Mouse (Mus musculus) ES-E14 (cell line): ENCODE results near the gene Olfr1245.

ENCODE experiments used
- CHD2 ChIP-seq: IDR thresholded peaks from 2 replicates; pipeline ENCODE4 v1.6.1; 2014; ENCODE audit warnings: mild to moderate bottlenecking, low read depth, low read length, inconsistent platforms
- HCFC1 ChIP-seq: IDR thresholded peaks from 2 replicates; pipeline ENCODE4 v1.6.1; 2012; ENCODE audit warnings: low read length, inconsistent platforms, borderline replicate concordance; ENCODE audit not compliant: insufficient read depth
- MAFK ChIP-seq: IDR thresholded peaks from 2 replicates; pipeline ENCODE4 v1.6.1; 2014; ENCODE audit warnings: mild to moderate bottlenecking, low read depth, low read length, inconsistent platforms; ENCODE audit not compliant: insufficient read depth
- ZC3H11A ChIP-seq: IDR thresholded peaks from 2 replicates; pipeline ENCODE4 v1.6.1; 2012; ENCODE audit warnings: low read depth, mild to moderate bottlenecking, inconsistent platforms, low read length, borderline replicate concordance
- ZNF384 ChIP-seq: IDR thresholded peaks from 2 replicates; pipeline ENCODE4 v1.6.1; 2012; ENCODE audit warnings: low read depth, low read length, inconsistent platforms

DNA sequence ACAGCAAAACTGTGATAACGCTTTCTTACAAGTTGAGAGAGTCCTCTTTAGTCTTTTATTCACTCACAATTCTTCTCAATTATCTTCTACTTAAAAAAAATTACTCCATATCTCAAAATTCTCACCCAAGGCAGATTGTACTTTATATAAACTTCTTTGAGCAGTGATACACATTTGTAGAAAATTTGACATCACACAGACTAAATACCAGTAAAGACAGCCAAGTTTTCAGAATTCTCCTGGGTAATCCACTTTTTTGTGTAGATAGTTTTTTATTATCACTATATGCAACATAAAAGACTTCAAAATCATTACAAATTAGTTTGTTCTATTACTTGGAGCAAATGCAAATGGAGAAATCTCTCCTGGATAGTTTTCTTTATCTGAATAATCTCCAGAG, at the start of gene Olfr1245:
- no peak for TF ChIP-seq HCFC1
- TF ChIP-seq MAFK = no peak
- no peak for TF ChIP-seq CHD2
- TF ChIP-seq ZNF384 = no peak
- TF ChIP-seq ZC3H11A = no peak
